Mouse (Mus musculus): ENCODE measurements around the gene Oca2. TPM values are rescaled to one million over a fixed set of nuclear protein-coding genes. Genes with fewer than 3 reads are reported as not detected.

The Oca2 gene
- under 1 TPM; 0.09 to 0.23 TPM for total RNA-seq (2021)
- long read RNA-seq, experiment 1: 0 reads
- long read RNA-seq, experiment 2: 0 reads

GRCm38 (mm10) chr7:56239543-56239942 is at the start of gene Oca2:
TSS of gene Oca2 (plus strand) at chr7:56239760.
- DNase-seq (ENCODE audit: low spot score in 2 of 2): no peak

GRCm38 (mm10) chr7:56191041-56191440 is 48.5 kb upstream of the Oca2 start:
- no peak for DNase-seq (ENCODE audit: low spot score in 2 of 2)

- DNase-seq (ENCODE audit: low spot score in 2 of 2): no peak
These were observed 47.9 kb upstream of the Oca2 start for GRCm38 (mm10) chr7:56191661-56192060.

- DNase-seq (ENCODE audit: low spot score in 2 of 2): no peak
These were observed 37.9 kb upstream of the Oca2 start for GRCm38 (mm10) chr7:56201483-56202218.

GRCm38 (mm10) chr7:56202843-56203242 is 36.7 kb upstream of the Oca2 start:
- no peak for DNase-seq (ENCODE audit: low spot score in 2 of 2)

GRCm38 (mm10) chr7:56203286-56203685 is 36.3 kb upstream of the Oca2 start:
- no peak for DNase-seq (ENCODE audit: low spot score in 2 of 2)

GRCm38 (mm10) chr7:56204877-56205276 is 34.7 kb upstream of the Oca2 start:
- DNase-seq (ENCODE audit: low spot score in 2 of 2): no peak

- DNase-seq (ENCODE audit: low spot score in 2 of 2): no peak
These were observed 18.7 kb upstream of the Oca2 start for GRCm38 (mm10) chr7:56220811-56221210.

GRCm38 (mm10) chr7:56235794-56236423 is 3.7 kb upstream of the Oca2 start:
- no peak for DNase-seq (ENCODE audit: low spot score in 2 of 2)

- DNase-seq (ENCODE audit: low spot score in 2 of 2): no peak
These were observed 2.9 kb upstream of the Oca2 start for GRCm38 (mm10) chr7:56236617-56237016.

- DNase-seq (ENCODE audit: low spot score in 2 of 2): no peak
These were observed 15.0 kb downstream of the Oca2 start for GRCm38 (mm10) chr7:56254568-56254967.

- no peak for DNase-seq (ENCODE audit: low spot score in 2 of 2)
These were observed 18.4 kb downstream of the Oca2 start for GRCm38 (mm10) chr7:56257875-56258441.

- DNase-seq (ENCODE audit: low spot score in 2 of 2): no peak
These were observed 37.9 kb downstream of the Oca2 start for GRCm38 (mm10) chr7:56277506-56277905.

- DNase-seq (ENCODE audit: low spot score in 2 of 2): peak; percentile 78 to 89
These were observed 52.0 kb downstream of the Oca2 start for GRCm38 (mm10) chr7:56291468-56292115.

- no peak for DNase-seq (ENCODE audit: low spot score in 2 of 2)
These were observed 64.8 kb downstream of the Oca2 start for GRCm38 (mm10) chr7:56304408-56304807.

GRCm38 (mm10) chr7:56314358-56314757 is 74.8 kb downstream of the Oca2 start:
- DNase-seq (ENCODE audit: low spot score in 2 of 2): no peak

- DNase-seq (ENCODE audit: low spot score in 2 of 2): no peak
These were observed 76.3 kb downstream of the Oca2 start for GRCm38 (mm10) chr7:56315630-56316529.

GRCm38 (mm10) chr7:56327738-56328137 is 88.2 kb downstream of the Oca2 start:
- no peak for DNase-seq (ENCODE audit: low spot score in 2 of 2)

GRCm38 (mm10) chr7:56348528-56348927 is 109.0 kb downstream of the Oca2 start:
- DNase-seq (ENCODE audit: low spot score in 2 of 2): no peak

GRCm38 (mm10) chr7:56356658-56357342 is 117.2 kb downstream of the Oca2 start:
- peak; percentile 14 to 37 for DNase-seq (ENCODE audit: low spot score in 2 of 2)

Data from left cerebral cortex, adult 18-20 months (tissue).